Mouse (Mus musculus): ENCODE data around the gene Mipep.

DNA sequence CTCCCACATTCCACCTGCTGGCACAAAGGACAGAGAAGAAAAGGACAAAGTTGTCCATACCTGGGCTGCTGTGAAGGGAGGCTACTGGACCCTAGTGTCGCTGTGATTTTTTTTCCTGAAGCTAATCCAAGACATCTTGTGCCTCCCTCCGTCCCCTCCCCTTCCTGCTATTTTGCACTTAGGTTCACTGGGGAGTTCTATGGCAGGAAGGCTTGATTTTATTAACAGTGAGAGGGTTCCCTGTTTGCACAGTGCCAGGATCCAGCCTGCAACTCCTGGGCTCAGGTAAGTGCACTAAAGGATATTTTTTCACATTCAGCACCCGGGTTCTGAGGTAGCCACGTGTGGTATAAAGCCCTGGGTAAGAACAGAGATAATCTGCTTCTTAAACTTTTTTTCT lies 16.5 kb upstream of the Mipep start, which contains the start of gene C1qtnf9:
- no peak for TF ChIP-seq CTCF (IDR thresholded peaks at IDR 0.05; ENCODE audit: low read depth)
- TF ChIP-seq EP300 (optimal IDR thresholded peaks at IDR 0.05), result no peak

All from stomach, postnatal 0 days (tissue).